Comparison of ENCODE assay signal across 15 mouse cellular contexts in the genomic region with DNA sequence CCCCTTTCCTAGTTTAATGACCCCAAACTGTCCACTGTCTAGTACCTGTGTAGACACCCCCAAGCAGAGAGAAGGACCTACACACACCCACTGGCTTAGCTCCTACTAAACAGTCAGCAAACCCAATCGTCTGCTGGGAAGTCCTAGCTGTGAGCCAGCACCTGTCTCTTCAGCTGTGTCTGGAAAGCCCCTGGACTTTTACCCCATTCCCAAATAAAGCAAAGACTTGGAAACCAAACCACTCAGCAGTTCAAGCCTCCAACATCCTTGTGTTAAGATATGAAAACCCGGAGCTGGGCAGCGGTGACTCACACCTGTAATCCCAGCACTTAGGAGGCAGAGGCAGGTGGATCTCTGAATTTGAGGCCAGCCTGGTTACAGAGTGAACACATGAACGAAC. TPM values are rescaled to one million over a fixed set of nuclear protein-coding genes. Genes with fewer than 3 reads are reported as not detected.
DNase-seq lines count a peak whose midpoint lies in the region; ATAC-seq and TF ChIP-seq lines count a peak whose summit lies in the region.
"Had no signal": no experiment of that assay in that cellular context is flagged by ENCODE, and none has a peak within 500 bp of the region (broad histone marks: within the 10 kb centered on the region; RNA-seq: fewer than 3 reads in every experiment).

No protein-coding gene starts in this region.

- H3K9me3 ChIP-seq in heart, embryonic 13.5 days: no peaks in the 10 kb centered on the region
- H3K9me3 ChIP-seq in kidney, embryonic 15.5 days (replicated peaks): no peaks in the 10 kb centered on the region
- no peaks in the 10 kb centered on the region for H3K9me3 ChIP-seq in stomach, embryonic 14.5 days (ENCODE audit: control insufficient read depth, low read depth, low read length)
- H3K9me3 ChIP-seq in stomach, postnatal 0 days (ENCODE audit: control insufficient read depth, low read length): no peaks in the 10 kb centered on the region
- H3K9me3 ChIP-seq: embryonic facial prominence, embryonic 15.5 days; forebrain, embryonic 13.5 days had no signal

- no peak for ATAC-seq in heart, embryonic 13.5 days (ENCODE audit: extremely low read depth, insufficient number of reproducible peaks, low FRiP score, low TSS enrichment)
- no peak for ATAC-seq in kidney, embryonic 15.5 days (replicated peaks; ENCODE audit: low FRiP score)
- ATAC-seq in stomach, embryonic 14.5 days (ENCODE audit: insufficient number of reproducible peaks, insufficient read depth, low FRiP score, low read depth): no peak
- ATAC-seq in stomach, postnatal 0 days (ENCODE audit: low FRiP score, low TSS enrichment): no peak
- ATAC-seq: forebrain, embryonic 13.5 days; inflammation-experienced regulatory T-cells, adult 6 months; midbrain, embryonic 16.5 days had no signal

- 78% methylated on average over 4 of the region's 4 CpGs for WGBS in heart, embryonic 13.5 days
- WGBS in kidney, embryonic 15.5 days: 88% methylated on average over 4 of the region's 4 CpGs
- 91% methylated on average over 4 of the region's 4 CpGs for WGBS in stomach, embryonic 14.5 days
- WGBS in stomach, postnatal 0 days: 64% methylated on average over 4 of the region's 4 CpGs

- no peak overlapping the region for H3K4me3 ChIP-seq in heart, embryonic 13.5 days
- H3K4me3 ChIP-seq in kidney, embryonic 15.5 days (replicated peaks): no peak overlapping the region
- H3K4me3 ChIP-seq in stomach, embryonic 14.5 days (ENCODE audit: low read depth, low read length): no peak overlapping the region
- H3K4me3 ChIP-seq in stomach, postnatal 0 days (ENCODE audit: low read depth, low read length): no peak overlapping the region
- H3K4me3 ChIP-seq: embryonic facial prominence, embryonic 15.5 days; forebrain, embryonic 13.5 days had no signal

- H3K4me1 ChIP-seq in heart, embryonic 13.5 days: peaks cover 67% of the 10 kb centered on the region
- peaks cover 65% of the 10 kb centered on the region for H3K4me1 ChIP-seq in kidney, embryonic 15.5 days
- peaks cover 26% of the 10 kb centered on the region for H3K4me1 ChIP-seq in stomach, embryonic 14.5 days (ENCODE audit: control insufficient read depth, insufficient read depth, low read length)
- H3K4me1 ChIP-seq in stomach, postnatal 0 days (replicated peaks; ENCODE audit: control insufficient read depth, insufficient read depth): peaks cover 12% of the 10 kb centered on the region

- H3K36me3 ChIP-seq in heart, embryonic 13.5 days: peaks cover 19% of the 10 kb centered on the region
- peaks cover 20% of the 10 kb centered on the region for H3K36me3 ChIP-seq in kidney, embryonic 15.5 days
- peaks cover 9% of the 10 kb centered on the region for H3K36me3 ChIP-seq in stomach, embryonic 14.5 days (ENCODE audit: control insufficient read depth, insufficient read depth, low read length)
- H3K36me3 ChIP-seq in stomach, postnatal 0 days (ENCODE audit: control insufficient read depth, insufficient read depth, low read length): no peaks in the 10 kb centered on the region

- DNase-seq in heart, adult 11 months: no peak
- no peak for DNase-seq in kidney, adult 8-10 months
- no peak for DNase-seq in stomach, postnatal 0 days (ENCODE audit: low spot score)
- no peak for DNase-seq in gastrocnemius, postnatal 10 days
- DNase-seq: cerebellum, adult 8-10 months; kidney, postnatal 36 days; left cerebral cortex, postnatal 4 days; right cerebral cortex, postnatal 14 days had no signal

- H3K27me3 ChIP-seq in heart, embryonic 13.5 days (replicated peaks): no peaks in the 10 kb centered on the region
- H3K27me3 ChIP-seq in kidney, embryonic 15.5 days: no peaks in the 10 kb centered on the region
- H3K27me3 ChIP-seq in stomach, embryonic 14.5 days (ENCODE audit: control insufficient read depth, insufficient read depth, low read length): no peaks in the 10 kb centered on the region
- H3K27me3 ChIP-seq in stomach, postnatal 0 days (ENCODE audit: control insufficient read depth, insufficient read depth, low read length): no peaks in the 10 kb centered on the region
- H3K27me3 ChIP-seq: embryonic facial prominence, embryonic 15.5 days; forebrain, embryonic 13.5 days had no signal

- TF ChIP-seq CTCF in stomach, postnatal 0 days (IDR thresholded peaks at IDR 0.05; ENCODE audit: low read depth): no peak

- no peak overlapping the region for H3K9ac ChIP-seq in heart, embryonic 13.5 days
- no peak overlapping the region for H3K9ac ChIP-seq in kidney, embryonic 15.5 days
- no peak overlapping the region for H3K9ac ChIP-seq in stomach, embryonic 14.5 days (replicated peaks; ENCODE audit: low read depth, low read length)
- H3K9ac ChIP-seq in stomach, postnatal 0 days (ENCODE audit: low read length): no peak overlapping the region
- H3K9ac ChIP-seq: embryonic facial prominence, embryonic 15.5 days; forebrain, embryonic 13.5 days had no signal

- no peak for TF ChIP-seq EP300 in stomach, postnatal 0 days (optimal IDR thresholded peaks at IDR 0.05)

- peak overlapping the region; percentile 99 for H3K27ac ChIP-seq in heart, embryonic 13.5 days (replicated peaks)
- H3K27ac ChIP-seq in kidney, embryonic 15.5 days: peak overlapping the region; percentile 97; the same call in 1 of the 2 replicates
- H3K27ac ChIP-seq in stomach, embryonic 14.5 days (ENCODE audit: low read length): peak overlapping the region; percentile 94; the same call in 1 of the 2 replicates
- no peak overlapping the region for H3K27ac ChIP-seq in stomach, postnatal 0 days (replicated peaks)

- no peak overlapping the region for H3K4me2 ChIP-seq in heart, embryonic 13.5 days
- no peak overlapping the region for H3K4me2 ChIP-seq in kidney, embryonic 15.5 days
- no peak overlapping the region for H3K4me2 ChIP-seq in stomach, embryonic 14.5 days (replicated peaks; ENCODE audit: low read depth, low read length)
- H3K4me2 ChIP-seq in stomach, postnatal 0 days (replicated peaks; ENCODE audit: low read depth): no peak overlapping the region
- H3K4me2 ChIP-seq: embryonic facial prominence, embryonic 15.5 days; forebrain, embryonic 13.5 days had no signal

RNA-seq across cellular contexts. Expression of a gene that starts 42.6 kb away (rescaled TPM):
- 0.59 and 0.60 TPM in 2 replicates for polyA plus RNA-seq in heart, embryonic 13.5 days (2015; fragmentation: Nextera tagmentation; extraction: Ambion mirVana)
- polyA plus RNA-seq in kidney, embryonic 15.5 days (2015; fragmentation: Nextera tagmentation; extraction: Ambion mirVana): 2.1 TPM in 2 replicates
- polyA plus RNA-seq in stomach, embryonic 14.5 days (2014; fragmentation: Nextera tagmentation; extraction: Ambion mirVana): 1.1 and 1.2 TPM in 2 replicates
- 0.65 and 0.67 TPM in 2 replicates for polyA plus RNA-seq in stomach, postnatal 0 days (2015; fragmentation: Nextera tagmentation; extraction: Ambion mirVana)
- total RNA-seq in gastrocnemius, postnatal 10 days (2021): 1 to 10 TPM in 1 of 2 experiments, under 1 TPM in 1; 0.45 to 1.1 TPM
